Mouse (Mus musculus) CH12.LX (cell line): ENCODE data around the gene Myrfl. TPM values are rescaled to one million over a fixed set of nuclear protein-coding genes. Genes with fewer than 3 reads are reported as not detected.

Source experiments
- DNase-seq: peaks from one replicate; pipeline ENCODE4 v3.0.0-alpha.2; 2013; ENCODE audit errors: extremely low read depth
- H3K27ac ChIP-seq: 2 replicates; pipeline ENCODE4 v1.5.1; 2012; ENCODE audit warnings: low read depth, mild to moderate bottlenecking, control low read depth, moderate library complexity; ENCODE audit not compliant: insufficient read depth
- H3K27me3 ChIP-seq: replicated peaks from 2 replicates; pipeline ENCODE3; 2012; ENCODE audit warnings: inconsistent platforms
- H3K36me3 ChIP-seq, 2 experiments: replicated peaks in 1 of 2; 2 replicates each; pipeline versions ENCODE3 to v1.6.1; 2012; ENCODE audit warnings: inconsistent platforms in 1 of 2, low read length in 1 of 2, mild to moderate bottlenecking in 1 of 2, mixed read lengths in 1 of 2, moderate library complexity in 1 of 2; ENCODE audit not compliant: control insufficient read depth in 1 of 2, insufficient read depth in 1 of 2
- H3K4me1 ChIP-seq, 2 experiments: 2 replicates each; pipeline ENCODE4 v1.6.1; 2012; ENCODE audit warnings: inconsistent platforms in 1 of 2, moderate library complexity in 1 of 2; ENCODE audit not compliant: insufficient read depth in 2 of 2, control insufficient read depth in 1 of 2
- H3K4me2 ChIP-seq: 2 replicates; pipeline ENCODE4 v1.6.1; 2012; ENCODE audit warnings: low read depth, mild to moderate bottlenecking, control low read depth; ENCODE audit not compliant: poor library complexity, insufficient read depth, severe bottlenecking
- H3K4me3 ChIP-seq, 3 experiments: fragments of 150-350 bp in 1 of 3; sonication (generic) in 1 of 3; replicated peaks in 1 of 3; 2 replicates each; pipeline versions ENCODE3 to v1.5.1; 2011 to 2012; ENCODE audit warnings: low read depth in 2 of 3, low read length in 2 of 3, mild to moderate bottlenecking in 2 of 3, moderate library complexity in 2 of 3, control low read depth in 1 of 3, improper control_type of control experiment in 1 of 3, inconsistent platforms in 1 of 3, mixed read lengths in 1 of 3; ENCODE audit not compliant: poor library complexity in 1 of 3
- H3K79me2 ChIP-seq: replicated peaks from 2 replicates; pipeline ENCODE4 v1.6.1; 2012; ENCODE audit warnings: mild to moderate bottlenecking, moderate library complexity; ENCODE audit not compliant: control insufficient read depth, poor library complexity, insufficient read depth, severe bottlenecking; ENCODE audit errors: extremely low read depth
- H3K9ac ChIP-seq: 2 replicates; pipeline ENCODE4 v1.6.1; 2012; ENCODE audit warnings: low read depth, mild to moderate bottlenecking, control low read depth, moderate library complexity; ENCODE audit not compliant: insufficient read depth
- H3K9me3 ChIP-seq: replicated peaks from 2 replicates; pipeline ENCODE3; 2012; ENCODE audit warnings: low read length, inconsistent platforms, mixed read lengths
- CTCF ChIP-seq, 2 experiments: IDR thresholded peaks in 1 of 2; conservative IDR thresholded peaks in 1 of 2; 2 replicates each; pipeline ENCODE4 v1.5.1; 2011 to 2012; ENCODE audit warnings: low read depth in 2 of 2, low read length in 2 of 2, improper control_type of control experiment in 1 of 2, inconsistent platforms in 1 of 2, mild to moderate bottlenecking in 1 of 2, moderate library complexity in 1 of 2
- E2F4 ChIP-seq: IDR thresholded peaks from 2 replicates; pipeline ENCODE4 v1.6.1; 2011; ENCODE audit warnings: low read depth, low read length, improper control_type of control experiment; ENCODE audit not compliant: insufficient replicate concordance
- EP300 ChIP-seq: IDR thresholded peaks from 2 replicates; pipeline ENCODE4 v1.6.1; 2011; ENCODE audit warnings: low read length, improper control_type of control experiment
- IRF4 ChIP-seq: IDR thresholded peaks from 2 replicates; pipeline ENCODE4 v1.6.1; 2014; ENCODE audit warnings: low read depth, mild to moderate bottlenecking, inconsistent platforms, low read length, improper control_type of control experiment
- JUND ChIP-seq: conservative IDR thresholded peaks from 2 replicates; pipeline ENCODE4 v1.6.1; 2011; ENCODE audit warnings: low read depth, low read length, improper control_type of control experiment
- KAT2A ChIP-seq: IDR thresholded peaks from 2 replicates; pipeline ENCODE4 v1.6.1; 2012; ENCODE audit warnings: low read length, improper control_type of control experiment, inconsistent platforms; ENCODE audit not compliant: insufficient replicate concordance
- MAFK ChIP-seq: IDR thresholded peaks from 2 replicates; pipeline ENCODE4 v1.6.1; 2011; ENCODE audit warnings: low read length, improper control_type of control experiment; ENCODE audit not compliant: insufficient replicate concordance
- MAX ChIP-seq: IDR thresholded peaks from 2 replicates; pipeline ENCODE4 v1.6.1; 2011; ENCODE audit warnings: low read length, improper control_type of control experiment
- MYC ChIP-seq: IDR thresholded peaks from 2 replicates; pipeline ENCODE4 v1.6.1; 2011; ENCODE audit warnings: low read depth, mild to moderate bottlenecking, improper control_type of control experiment, low read length
- POLR2AphosphoS2 ChIP-seq: IDR thresholded peaks from 2 replicates; pipeline ENCODE4 v1.6.1; 2011; ENCODE audit warnings: low read depth, low read length, improper control_type of control experiment
- RAD21 ChIP-seq: IDR thresholded peaks from 2 replicates; pipeline ENCODE4 v1.6.1; 2011; ENCODE audit warnings: low read depth, mild to moderate bottlenecking, low read length, improper control_type of control experiment, moderate library complexity
- SMC3 ChIP-seq: IDR thresholded peaks from 2 replicates; pipeline ENCODE4 v1.6.1; 2011; ENCODE audit warnings: low read depth, low read length, improper control_type of control experiment
- TBP ChIP-seq: conservative IDR thresholded peaks from 2 replicates; pipeline ENCODE4 v1.6.1; 2011; ENCODE audit warnings: low read depth, low read length, improper control_type of control experiment
- TCF12 ChIP-seq: IDR thresholded peaks from 2 replicates; pipeline ENCODE4 v1.6.1; 2014; ENCODE audit warnings: low read depth, mild to moderate bottlenecking, inconsistent platforms, low read length, improper control_type of control experiment
- USF1 ChIP-seq: IDR thresholded peaks from 2 replicates; pipeline ENCODE4 v1.6.1; 2014; ENCODE audit warnings: low read depth, mild to moderate bottlenecking, inconsistent platforms, low read length, improper control_type of control experiment
- USF2 ChIP-seq: conservative IDR thresholded peaks from 2 replicates; pipeline ENCODE4 v1.6.1; 2011; ENCODE audit warnings: low read depth, low read length, improper control_type of control experiment
- ZC3H11A ChIP-seq: IDR thresholded peaks from 2 replicates; pipeline ENCODE4 v1.6.1; 2012; ENCODE audit warnings: low read depth, mild to moderate bottlenecking, inconsistent platforms, low read length, improper control_type of control experiment
- ZKSCAN1 ChIP-seq: IDR thresholded peaks from 2 replicates; pipeline ENCODE4 v1.6.1; 2012; ENCODE audit warnings: low read depth, inconsistent platforms, low read length, improper control_type of control experiment, borderline replicate concordance
- ZNF384 ChIP-seq: IDR thresholded peaks from 2 replicates; pipeline ENCODE4 v1.6.1; 2012; ENCODE audit warnings: low read depth, low read length, improper control_type of control experiment, inconsistent platforms
- dilution Hi-C: fragments of 300-500 bp; cut with MboI; formaldehyde crosslinking; loops from 2 replicates; pipeline ENCODE4 v1.14.3; 2020; ENCODE audit warnings: low sequenced_read_pairs; ENCODE audit not compliant: extremely low pct_unique_long_range_greater_than_20kb, extremely low pct_ligation_motif_present
- in situ Hi-C: fragments of 300-500 bp; cut with MboI; formaldehyde crosslinking; loops from 3 replicates; pipeline ENCODE4 v1.14.3; 2019; ENCODE audit warnings: low sequenced_read_pairs, low pct_ligation_motif_present, low pct_unique_long_range_greater_than_20kb, mixed read lengths
- polyA plus RNA-seq: library from polyadenylated mRNA; unstranded; fragments of >175 nt; gene quantifications from 2 replicates; pipeline ENCODE4 v1.2.1, GENCODE M21; 2012; ENCODE audit warnings: low read depth; ENCODE audit not compliant: insufficient read length
- total RNA-seq, 2 experiments: library from RNA; depleted of rRNA; stranded (reverse); fragments of 300-350 nt in 1 of 2; fragments of >200 nt in 1 of 2; gene quantifications; 2 replicates each; pipeline ENCODE4 v1.2.3; 2012 to 2014

Gene Myrfl
- total and polyA plus RNA-seq, 3 experiments: not detected

- Histone ChIP-seq H3K27me3 (no peaks in the 10 kb centered on the region), H3K9ac (no peak overlapping the region), H3K4me2 (no peak overlapping the region), H3K4me3 (no peak overlapping the region), H3K36me3 (no peaks in the 10 kb centered on the region), H3K4me1 (no peaks in the 10 kb centered on the region; a peak in 1 of 4 replicates), H3K27ac (no peak overlapping the region), H3K79me2 (no peaks in the 10 kb centered on the region), H3K9me3 (no peaks in the 10 kb centered on the region)
- TF ChIP-seq TBP (no peak), KAT2A (no peak), JUND (no peak), E2F4 (no peak), MYC (no peak), EP300 (no peak), POLR2AphosphoS2 (no peak), MAFK (no peak), USF2 (no peak), CTCF (conservative IDR thresholded peaks at IDR 0.05 in 1 of 2, IDR thresholded peaks at IDR 0.05 in 1 of 2; ENCODE audit: low read depth in 2 of 2, low read length in 2 of 2) (no peak), MAX (no peak), ZKSCAN1 (no peak), IRF4 (no peak), USF1 (no peak), ZC3H11A (no peak), SMC3 (no peak), TCF12 (no peak)
- in situ Hi-C loops: no loop called here
- dilution Hi-C loops: no loop called here
- DNase-seq: no peak
Measured at GRCm38 (mm10) chr10:116809383-116809782, 87.3 kb downstream of the Myrfl start.

- peak; percentile 8 for DNase-seq
- Histone ChIP-seq H3K4me1 (no peaks in the 10 kb centered on the region; a peak in 1 of 4 replicates), H3K27me3 (no peaks in the 10 kb centered on the region), H3K4me3 (no peak overlapping the region), H3K79me2 (no peaks in the 10 kb centered on the region)
- dilution Hi-C loops: no loop called here
- TF ChIP-seq ZNF384: peak; percentile 49; the same call in 1 of the 2 replicates
- TF ChIP-seq RAD21: no peak
- TF ChIP-seq, all 38 proteins: peak for 1
- in situ Hi-C loops: no loop called here
- Histone ChIP-seq H3K9me3 (no peaks in the 10 kb centered on the region), H3K9ac (no peak overlapping the region), H3K27ac (no peak overlapping the region), H3K36me3 (no peaks in the 10 kb centered on the region), H3K4me2 (no peak overlapping the region)
Measured at GRCm38 (mm10) chr10:116808556-116809353, 88.0 kb downstream of the Myrfl start.
